Mouse (Mus musculus): Measurements from ENCODE around the gene Chmp2b.

The Chmp2b gene

DNA sequence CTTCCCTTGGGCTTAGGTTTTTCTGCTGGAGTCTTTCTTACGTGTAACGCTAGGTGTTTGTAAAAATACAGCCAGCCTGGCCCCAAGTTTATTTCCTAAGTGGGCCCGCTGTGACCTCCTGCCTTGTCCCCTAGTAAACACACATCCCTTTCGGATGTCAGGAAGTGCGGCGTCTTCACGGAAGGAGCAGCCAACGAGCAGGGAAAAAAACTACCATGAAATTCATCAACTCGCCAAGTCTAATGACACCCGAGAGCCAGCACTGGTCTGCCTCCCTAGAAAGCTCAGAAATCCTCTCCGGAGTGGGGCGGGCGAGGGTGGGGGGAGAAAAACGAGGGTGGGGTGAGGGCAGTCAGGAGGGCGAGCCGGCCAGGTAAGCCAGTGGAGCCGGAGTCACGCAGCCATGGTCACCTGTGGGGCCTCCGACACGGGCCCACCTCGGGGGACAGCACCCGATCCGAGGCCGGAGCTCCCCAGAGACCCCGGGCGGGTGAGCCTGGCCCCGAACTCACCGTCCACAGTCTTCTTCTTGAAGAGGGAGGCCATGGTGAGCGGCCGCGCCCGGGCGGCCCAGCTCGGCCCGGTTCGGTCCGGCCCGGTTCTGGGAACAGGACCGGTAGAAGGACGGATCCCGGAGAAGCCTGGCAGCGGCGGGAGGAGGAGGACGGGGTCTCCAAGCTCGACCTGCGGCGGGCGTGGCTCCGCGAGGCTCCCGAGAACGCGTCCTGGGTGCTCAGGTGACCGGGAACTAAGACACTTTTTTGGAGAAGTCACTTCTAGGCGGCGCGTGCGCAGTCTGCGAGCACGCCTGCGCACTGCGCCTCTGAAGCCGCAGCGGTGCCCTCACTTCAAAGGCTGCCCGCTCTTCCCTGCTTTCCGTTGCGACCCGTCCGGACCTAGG, at the start of gene Chmp2b:
Gene Chmp2b, minus strand, starts transcription at position 764 of the 901 bp plus-strand sequence.
- DNase-seq (ENCODE audit: low spot score): peak; percentile 86

DNA sequence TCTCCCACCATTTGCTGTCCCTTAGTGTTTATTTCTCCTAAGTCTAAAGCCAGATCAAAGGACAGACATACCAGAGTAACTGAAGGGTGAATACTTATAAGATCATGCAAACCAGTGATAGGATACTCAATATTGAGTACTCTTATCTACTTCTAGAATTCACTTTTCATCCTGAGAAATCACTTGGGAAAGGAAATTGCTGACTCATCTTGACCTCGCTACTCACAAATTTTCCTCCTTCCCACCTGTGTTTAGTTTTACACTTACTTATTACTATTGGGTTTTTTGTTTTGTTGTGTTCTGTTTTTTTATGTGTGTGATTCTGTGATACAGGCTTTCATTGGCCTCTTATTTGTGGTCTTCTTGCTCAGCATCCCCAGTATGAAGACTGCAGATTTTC, 49.2 kb upstream of the Chmp2b start:
- no peak for DNase-seq (ENCODE audit: low spot score)

DNA sequence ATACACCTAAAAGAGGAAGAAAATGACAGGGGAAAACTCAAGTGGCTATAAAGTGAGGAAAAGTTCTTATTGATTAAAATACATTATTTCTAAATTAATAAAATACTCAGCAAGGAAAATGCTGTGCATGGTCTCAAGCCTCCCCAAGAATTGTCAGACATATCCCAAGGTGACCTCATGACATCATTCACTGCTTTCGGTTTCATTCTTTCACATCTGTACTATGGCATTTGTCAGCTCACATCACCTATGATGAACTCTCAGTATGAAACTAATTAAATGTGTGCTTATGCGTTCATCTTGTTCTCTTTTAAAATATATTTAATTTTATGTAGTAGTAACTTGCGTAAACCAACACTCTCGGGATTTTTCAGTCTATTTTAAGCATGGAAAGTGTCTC, 38.3 kb upstream of the Chmp2b start:
- DNase-seq (ENCODE audit: low spot score): no peak

DNA sequence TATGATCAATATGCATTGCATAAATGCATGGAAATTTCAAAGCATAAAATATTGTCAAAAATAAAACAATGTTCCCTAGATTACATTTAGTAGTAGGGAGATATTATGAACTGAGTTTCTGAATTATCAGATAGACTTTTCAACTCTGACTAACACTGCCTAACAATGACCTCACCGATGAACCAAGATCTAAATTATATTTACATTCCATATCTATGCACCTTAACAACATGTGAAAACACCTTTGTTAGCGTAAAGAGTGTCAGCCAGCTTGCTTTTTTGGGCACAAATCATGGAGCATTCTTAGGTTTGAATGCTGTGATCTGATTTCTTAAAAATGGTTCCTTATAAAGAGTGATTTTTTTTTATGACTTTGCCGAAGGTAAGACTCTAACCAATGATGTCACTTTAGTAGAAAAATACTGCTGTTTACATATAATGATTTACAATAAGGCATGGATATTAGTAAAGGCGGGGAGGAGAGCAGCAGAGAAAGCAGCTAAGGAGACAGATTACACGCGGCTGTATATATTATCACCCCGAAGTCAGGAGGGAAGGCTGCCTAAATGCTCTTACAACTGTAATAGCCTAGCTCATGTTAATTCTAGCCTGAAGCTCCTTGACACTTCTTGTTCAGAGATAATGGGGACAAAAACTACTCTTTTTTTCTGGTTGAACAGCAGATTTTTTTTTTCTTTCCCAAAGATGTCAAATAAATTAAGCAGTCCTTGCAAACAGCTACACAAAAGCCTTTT, 23.8 kb upstream of the Chmp2b start:
- DNase-seq (ENCODE audit: low spot score): no peak

DNA sequence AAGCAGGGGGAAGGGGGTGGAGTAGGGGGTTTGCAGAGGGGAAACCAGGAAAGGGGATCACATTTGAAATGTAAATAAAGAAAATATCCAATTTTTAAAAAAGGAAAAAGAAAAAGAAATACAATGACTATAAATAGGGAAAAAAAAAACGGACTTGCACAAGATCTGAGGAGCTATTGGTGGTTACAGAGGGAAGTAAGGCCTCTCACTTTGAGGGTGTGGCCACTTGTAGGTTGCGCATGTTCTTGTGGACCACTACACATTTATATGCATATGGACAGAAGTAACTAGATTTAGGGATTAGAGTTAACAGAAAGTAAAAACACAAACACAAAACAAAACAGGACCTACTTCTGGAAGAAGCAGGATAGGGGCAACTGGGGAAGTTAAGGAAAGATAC, 23.2 kb upstream of the Chmp2b start:
- no peak for DNase-seq (ENCODE audit: low spot score)

DNA sequence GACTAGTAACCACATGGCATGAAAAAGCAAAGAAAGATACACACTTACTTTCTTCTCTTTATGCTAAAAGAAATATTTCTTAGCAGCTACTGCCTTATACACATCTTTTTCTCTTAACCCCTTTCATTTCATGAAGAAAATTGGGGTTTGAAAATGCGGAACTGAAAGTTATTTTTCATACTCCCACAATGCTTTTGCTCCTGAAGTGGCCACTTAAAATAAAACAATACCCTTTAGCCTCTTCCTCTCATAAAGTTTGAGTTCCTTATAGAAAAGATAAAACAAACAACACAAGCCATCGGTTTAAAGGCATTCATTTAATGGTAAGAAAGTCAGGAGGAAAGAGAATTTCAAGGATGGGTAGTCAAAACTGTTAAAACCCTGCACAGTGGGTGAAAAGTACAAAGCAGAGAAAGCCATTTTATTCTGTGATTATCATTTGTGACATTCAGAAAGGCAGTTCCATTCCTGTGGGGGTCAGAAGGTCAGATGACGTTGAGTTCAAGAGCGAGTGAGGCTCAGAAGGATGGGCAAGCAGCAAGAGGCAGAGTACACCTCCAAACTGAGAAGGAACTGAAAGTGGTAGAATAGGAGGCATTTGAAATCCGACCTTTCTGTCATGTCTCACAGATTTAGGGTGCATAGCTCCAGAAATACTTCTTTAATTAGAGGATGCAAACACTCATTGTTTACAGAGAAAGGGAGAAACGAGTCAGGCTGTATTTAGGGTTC, 14.9 kb upstream of the Chmp2b start:
- DNase-seq (ENCODE audit: low spot score): no peak

DNA sequence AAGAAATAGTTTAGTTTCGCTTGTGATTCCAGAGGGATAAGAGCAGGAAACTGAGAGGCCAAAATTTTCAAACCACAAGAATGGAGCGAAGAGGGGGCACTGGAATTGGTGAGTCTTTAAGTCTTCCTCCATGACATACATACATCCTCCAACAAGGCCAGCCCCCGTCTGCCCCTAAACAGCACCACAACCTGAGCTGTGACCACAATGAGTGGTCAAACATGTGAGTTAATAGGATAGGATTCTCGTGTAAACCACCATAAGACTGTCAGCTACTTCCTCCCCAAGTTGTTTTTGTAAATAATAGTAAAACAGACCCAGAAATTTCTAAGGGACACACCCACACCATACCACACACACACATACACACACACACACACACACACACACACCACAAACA, 6.3 kb upstream of the Chmp2b start:
- DNase-seq (ENCODE audit: low spot score): no peak

DNA sequence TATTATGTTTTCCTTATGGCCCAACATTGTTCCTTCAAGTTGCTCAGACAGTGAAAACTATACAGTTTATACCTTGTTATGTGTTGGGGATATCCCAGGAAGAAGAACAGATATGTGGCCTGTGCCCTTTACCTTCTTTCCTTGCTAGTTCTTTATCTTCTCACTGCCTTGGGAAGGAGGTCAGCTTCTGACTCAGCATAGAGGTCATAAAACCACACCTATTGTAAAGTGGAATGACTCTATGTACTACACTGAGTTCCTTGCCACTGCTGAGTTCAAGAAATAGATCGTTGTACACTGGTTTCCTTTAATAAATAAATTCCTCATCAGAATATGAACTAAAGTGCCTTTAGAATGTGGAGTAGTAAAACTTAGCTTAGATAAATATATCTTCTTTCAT, 2.4 kb upstream of the Chmp2b start:
- no peak for DNase-seq (ENCODE audit: low spot score)

DNA sequence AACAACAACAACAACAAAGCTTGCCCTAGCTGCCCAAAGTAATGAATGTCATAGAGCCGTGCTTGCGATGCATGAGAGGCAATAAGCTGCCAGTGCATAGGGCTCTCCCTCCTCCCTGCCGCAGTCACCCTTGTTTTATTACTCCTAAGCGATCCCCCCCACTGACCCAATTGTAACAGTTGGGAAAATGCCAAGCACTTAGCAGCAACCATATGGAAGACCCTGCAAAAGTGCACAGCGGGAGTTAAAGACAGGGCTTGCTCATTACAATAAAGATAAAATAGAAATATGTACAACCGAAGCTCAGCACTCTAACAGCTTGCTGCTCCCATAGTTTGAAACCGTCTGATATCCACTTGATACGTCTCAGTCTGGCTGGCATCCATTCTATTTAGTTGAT, 1.8 kb upstream of the Chmp2b start:
- no peak for DNase-seq (ENCODE audit: low spot score)

DNA sequence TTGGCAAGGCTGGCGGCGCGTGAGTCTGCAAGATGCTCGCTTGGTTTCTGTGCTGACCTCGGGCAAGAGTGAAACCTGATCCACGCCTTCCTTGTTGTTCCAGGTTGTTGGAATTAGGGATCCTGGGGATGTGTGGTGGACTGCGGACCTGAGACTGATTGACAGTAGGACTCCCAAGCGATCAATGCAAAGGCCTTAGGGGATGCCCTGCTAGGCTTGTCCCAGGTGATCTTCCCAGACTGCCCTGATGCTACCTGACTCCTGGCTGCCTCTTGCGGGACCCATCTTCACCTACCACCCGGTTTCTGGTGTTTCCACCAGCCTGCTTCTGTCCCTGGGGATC, 309 bp upstream of the Chmp2b start:
- DNase-seq (ENCODE audit: low spot score): no peak

DNA sequence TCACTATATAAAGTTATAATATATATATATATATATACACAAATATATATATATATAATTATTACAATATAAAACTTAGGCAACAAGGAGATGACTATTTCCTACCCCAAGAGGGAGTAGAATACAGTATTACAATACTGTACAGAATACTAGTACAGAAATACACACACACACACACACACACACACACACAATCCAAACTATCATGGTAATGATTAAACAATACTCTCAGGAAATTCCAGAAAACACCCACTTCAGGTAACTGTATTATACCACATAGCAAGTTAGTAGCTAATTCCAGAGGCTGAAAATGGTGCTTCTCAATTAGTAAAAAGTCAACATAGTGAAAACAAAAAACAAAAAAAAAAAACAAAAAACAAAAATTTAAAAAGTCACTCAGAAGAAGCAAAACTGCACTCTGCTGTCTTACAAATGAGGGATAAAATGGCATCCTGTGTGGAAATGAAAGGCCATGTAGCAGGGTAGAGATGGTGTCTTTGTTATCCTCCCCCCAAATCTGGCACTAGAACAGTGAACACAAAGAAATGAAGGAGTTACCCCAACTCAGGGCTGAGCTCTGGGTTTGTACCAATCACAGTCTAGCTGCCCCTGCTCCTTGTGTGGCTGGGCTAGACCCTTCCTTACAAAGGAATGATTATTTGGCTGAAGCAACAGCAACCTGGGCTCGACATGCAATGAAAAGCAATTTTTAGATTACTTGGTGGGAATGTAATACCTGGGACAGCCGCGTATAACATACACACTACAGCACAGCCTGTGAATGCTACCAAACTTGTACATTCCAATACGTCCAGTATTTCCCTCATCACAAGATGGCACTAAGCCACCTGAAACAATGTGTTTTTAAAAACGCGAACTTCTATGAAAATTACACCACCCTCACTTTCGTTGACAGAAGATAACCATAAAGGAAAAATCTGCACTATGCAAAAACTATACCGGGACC, 1.2 kb downstream of the Chmp2b start:
- peak; percentile 14 for DNase-seq (ENCODE audit: low spot score)

DNA sequence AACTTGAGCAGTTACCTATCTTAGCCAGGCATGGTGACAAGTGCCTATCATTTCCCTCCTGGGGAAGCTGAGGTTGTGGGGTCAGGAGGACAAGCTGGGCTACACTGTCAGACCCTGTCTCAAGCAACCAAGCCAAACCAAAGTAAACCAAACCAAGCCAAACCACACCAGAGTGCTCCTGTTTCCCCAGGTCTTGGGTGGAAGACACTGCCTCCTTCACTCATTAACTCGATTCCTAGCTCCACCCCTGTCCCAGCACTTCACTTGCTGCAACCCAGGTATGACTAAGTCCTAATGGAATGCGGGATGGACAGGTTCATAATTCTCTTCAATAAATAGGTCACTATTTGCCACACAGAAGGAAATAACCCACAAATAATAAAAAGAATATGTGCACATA, 2.9 kb downstream of the Chmp2b start:
- DNase-seq (ENCODE audit: low spot score): peak; percentile 79

DNA sequence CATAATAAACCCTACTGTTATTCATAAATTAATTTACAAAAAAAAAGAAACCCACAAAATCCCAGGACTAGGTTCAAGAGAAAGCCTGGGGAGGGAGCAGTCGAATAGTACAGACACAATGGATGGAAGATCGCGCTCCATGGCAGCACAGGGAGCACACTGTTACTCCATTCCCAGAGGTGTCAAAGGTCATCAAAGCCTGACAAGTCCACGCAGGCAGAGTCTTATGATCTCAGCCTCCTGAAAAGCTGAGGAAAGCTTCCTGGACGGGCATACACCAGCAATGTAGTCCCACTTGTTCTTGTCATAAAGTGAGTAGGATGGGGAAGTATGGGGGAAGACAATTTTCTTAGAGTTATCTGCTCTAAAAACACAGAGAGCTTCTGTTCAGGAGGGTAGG, 5.2 kb downstream of the Chmp2b start:
- DNase-seq (ENCODE audit: low spot score): peak; percentile 63

DNA sequence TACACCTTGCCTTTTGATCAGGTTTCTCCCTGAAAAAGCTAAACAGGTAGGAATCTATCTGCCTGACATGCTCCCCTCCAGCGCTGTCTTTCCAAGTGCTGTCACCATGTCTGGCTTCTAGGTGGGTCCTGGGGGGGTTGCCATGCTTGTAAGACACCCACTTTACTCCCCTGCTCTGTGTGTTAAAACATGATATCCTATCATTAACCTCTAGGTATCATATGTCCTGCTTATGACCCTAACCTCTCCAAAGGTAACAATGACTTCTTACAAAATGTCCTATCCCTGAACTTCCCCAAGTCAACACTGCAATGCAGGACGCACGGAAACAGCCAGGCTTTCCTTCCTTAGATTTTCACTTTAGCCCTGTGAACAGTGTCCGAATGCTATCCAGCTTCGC, 8.3 kb downstream of the Chmp2b start:
- DNase-seq (ENCODE audit: low spot score): no peak

DNA sequence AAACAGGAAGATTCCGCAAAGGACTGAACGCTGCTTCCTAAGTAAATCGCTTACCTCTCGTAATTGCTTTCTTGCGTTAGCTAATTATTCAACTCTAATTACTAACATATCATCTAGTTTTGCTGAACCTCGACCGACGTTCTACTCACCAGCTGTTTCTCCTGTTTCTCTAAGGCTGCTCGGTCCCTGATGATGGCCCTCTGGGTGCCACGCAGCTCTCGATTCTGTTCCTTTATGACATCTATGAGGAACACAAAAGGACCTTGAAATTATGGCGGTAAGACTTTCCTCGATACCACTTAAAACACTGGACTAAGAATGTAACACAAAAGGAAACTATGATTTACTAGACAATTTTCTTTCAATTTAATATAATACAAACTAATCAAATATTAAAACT, 11.7 kb downstream of the Chmp2b start:
- DNase-seq (ENCODE audit: low spot score): no peak

DNA sequence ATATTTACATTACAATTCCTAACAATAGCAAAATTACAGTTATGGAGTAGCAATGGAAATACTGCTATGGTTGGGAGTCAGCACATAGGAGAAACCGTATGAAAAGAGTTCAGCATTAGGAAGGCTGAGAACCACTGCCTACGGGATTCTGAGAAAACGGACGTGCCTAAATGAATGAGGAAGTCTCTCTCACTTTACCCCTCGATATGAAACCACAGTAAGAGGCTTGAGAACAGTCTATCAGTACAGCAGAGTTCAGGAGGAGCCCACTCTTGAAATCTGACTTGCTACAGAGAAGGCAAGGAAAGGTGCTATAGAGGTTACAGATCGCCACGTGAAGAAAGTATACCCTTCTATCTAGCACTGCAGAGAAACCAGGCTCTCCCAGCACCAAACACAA, 13.6 kb downstream of the Chmp2b start:
- no peak for DNase-seq (ENCODE audit: low spot score)

DNA sequence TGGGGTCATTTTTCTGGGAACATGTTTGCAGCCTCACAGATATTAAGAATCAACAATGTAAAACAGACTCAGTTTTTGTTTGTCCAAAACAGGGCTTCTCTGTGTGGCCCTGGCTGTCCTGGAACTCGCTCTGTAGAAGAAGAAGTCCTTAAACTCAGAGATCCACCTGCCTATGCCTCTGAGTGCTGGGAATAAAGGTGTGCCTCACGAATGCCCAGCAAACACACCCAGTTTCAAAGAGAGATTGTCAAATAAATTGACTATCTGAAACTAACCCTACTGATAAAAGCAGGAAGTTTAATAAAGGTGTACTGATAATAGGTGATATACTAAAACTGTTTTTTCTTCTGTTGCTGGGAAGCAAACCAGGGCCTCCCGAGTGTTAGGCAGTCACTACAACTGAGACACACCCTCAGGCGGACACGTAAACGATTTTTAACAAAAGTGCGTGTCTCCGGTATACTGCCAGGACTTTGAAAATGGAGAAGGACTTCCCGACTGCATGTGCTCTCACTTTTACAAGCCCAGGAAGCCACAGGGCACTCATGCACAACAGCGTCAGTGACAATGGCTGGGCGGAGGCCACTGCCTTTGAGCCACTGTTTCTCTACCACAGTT, 18.7 kb downstream of the Chmp2b start:
- no peak for DNase-seq (ENCODE audit: low spot score)

DNA sequence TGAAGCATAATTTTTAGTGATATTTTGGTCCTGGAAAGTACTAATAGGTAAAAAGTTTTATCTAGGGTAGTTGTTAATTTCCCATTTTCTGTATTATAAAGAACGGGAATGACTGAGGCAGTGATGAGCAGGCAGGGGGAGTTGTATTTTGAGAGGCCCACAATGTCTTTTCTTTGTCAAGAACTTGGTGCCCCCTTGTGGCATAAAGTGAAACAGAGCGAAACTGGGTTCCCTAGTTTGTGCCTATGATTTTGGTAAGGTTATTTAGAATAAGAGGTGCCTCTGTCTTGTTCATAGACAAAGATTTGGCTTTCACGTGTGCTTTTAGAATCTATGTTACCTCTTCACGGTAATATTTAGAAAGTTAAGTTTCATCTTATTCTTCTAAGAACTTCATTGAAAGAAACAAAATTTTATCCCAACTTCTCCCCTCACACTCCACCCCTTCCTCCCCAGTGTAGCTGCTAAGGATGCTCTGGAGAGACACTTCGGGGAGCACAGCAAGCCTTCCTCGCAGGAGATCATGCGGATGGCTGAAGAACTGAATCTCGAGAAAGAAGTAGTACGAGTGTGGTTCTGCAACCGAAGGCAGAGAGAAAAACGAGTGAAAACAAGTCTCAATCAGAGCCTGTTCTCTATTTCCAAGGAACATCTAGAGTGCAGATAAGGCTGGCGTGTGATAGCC, 29.1 kb downstream of the Chmp2b start:
- DNase-seq (ENCODE audit: low spot score): no peak

DNA sequence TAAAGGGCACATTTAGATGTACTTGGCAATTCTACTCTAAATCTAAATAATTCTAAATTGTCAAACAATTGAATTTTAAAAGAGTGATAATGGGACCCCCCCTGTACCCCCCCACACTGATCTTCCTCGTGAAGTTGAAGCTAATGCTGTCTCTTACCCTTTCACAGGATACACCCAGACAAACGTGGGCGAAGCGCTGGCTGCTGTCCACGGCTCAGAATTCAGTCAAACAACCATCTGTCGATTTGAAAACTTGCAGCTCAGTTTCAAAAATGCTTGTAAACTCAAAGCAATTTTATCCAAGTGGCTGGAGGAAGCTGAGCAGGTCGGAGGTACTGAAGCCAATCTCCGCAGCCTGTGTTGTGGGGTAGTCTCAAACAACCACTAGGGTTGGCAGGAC, 30.9 kb downstream of the Chmp2b start:
- DNase-seq (ENCODE audit: low spot score): no peak

DNA sequence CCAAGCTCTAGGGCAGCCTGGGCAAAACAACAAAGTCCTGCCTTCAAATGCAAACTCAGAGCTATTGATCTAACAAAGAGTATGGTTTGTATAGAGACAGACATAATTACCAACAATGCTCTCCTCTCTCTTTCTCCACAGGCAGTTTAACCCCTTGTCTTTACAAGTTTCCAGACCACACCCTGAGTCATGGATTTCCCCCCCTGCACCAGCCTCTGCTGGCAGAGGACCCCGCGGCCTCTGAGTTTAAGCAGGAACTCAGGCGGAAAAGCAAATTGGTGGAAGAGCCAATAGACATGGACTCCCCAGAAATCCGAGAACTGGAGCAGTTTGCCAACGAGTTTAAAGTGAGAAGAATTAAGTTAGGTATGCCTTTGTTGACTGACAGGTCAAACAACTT, 32.9 kb downstream of the Chmp2b start:
- DNase-seq (ENCODE audit: low spot score): no peak

DNA sequence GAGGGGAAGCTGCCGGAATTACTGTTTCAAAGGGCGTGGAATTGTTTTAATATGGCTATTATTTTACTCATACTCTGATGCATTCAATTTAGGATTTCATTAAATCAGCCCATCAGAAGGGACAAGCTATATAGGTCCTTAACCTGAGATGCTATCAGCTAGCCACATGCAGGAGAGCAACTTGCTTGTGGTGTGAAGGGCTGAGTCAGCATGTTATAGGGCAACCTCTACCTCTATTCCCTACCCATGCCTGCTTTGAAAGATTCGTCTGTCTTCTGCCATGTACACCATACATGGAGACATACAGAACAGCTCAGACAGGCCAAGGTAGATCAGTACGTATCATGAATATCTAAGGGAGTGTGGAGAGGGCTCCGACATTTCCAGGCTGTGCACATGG, 35.8 kb downstream of the Chmp2b start:
- no peak for DNase-seq (ENCODE audit: low spot score)

Measured in yolk sac, embryonic 10.5 days (tissue).